Mouse (Mus musculus) hindbrain, postnatal 0 days (tissue): ENCODE measurements around the gene Fcho2. TPM values are rescaled to one million over a fixed set of nuclear protein-coding genes. Genes with fewer than 3 reads are reported as not detected.
"Not testable (repeated sequence)": the region's sequence is repeated elsewhere in the genome, so short reads cannot be mapped to it uniquely, and the experiment has no call there.

Experiments
- ATAC-seq: fragments of 200-750 bp; cut with Nextera tagmentation; 2 replicates; pipeline ENCODE4 v1.8.0; 2017; ENCODE audit warnings: mild to moderate bottlenecking, moderate TSS enrichment, moderate library complexity
- DNase-seq: peaks from one replicate; pipeline ENCODE4 v3.0.0-alpha.2; 2015; ENCODE audit warnings: low spot score
- H3K27ac ChIP-seq: fragments of 300-500 bp; sonication (generic); 2 replicates; pipeline ENCODE4 v1.5.1; 2014; ENCODE audit warnings: mild to moderate bottlenecking
- H3K27me3 ChIP-seq: fragments of 300-500 bp; sonication (generic); 2 replicates; pipeline ENCODE4 v1.6.1; 2014; ENCODE audit warnings: low read length, mixed read lengths; ENCODE audit not compliant: insufficient read depth
- H3K36me3 ChIP-seq: fragments of 300-500 bp; sonication (generic); 2 replicates; pipeline ENCODE4 v1.6.1; 2014; ENCODE audit warnings: low read length, mixed read lengths; ENCODE audit not compliant: insufficient read depth
- H3K4me1 ChIP-seq: fragments of 300-500 bp; sonication (generic); 2 replicates; pipeline ENCODE4 v1.6.1; 2014; ENCODE audit warnings: antibody characterized with exemption, low read length, mixed read lengths; ENCODE audit not compliant: insufficient read depth
- H3K4me2 ChIP-seq: fragments of 300-500 bp; sonication (generic); 2 replicates; pipeline ENCODE4 v1.6.1; 2014; ENCODE audit warnings: low read depth, mild to moderate bottlenecking, low read length, moderate library complexity, mixed read lengths
- H3K4me3 ChIP-seq: fragments of 300-500 bp; sonication (generic); 2 replicates; pipeline ENCODE4 v1.5.1; 2014; ENCODE audit warnings: low read length
- H3K9ac ChIP-seq: fragments of 300-500 bp; sonication (generic); replicated peaks from 2 replicates; pipeline ENCODE4 v1.6.1; 2014; ENCODE audit warnings: mild to moderate bottlenecking, low read length, moderate library complexity, mixed read lengths
- H3K9me3 ChIP-seq: fragments of 300-500 bp; sonication (generic); 2 replicates; pipeline ENCODE4 v1.6.1; 2016; ENCODE audit warnings: low read length, mixed read lengths
- CTCF ChIP-seq: IDR thresholded peaks from 2 replicates; pipeline ENCODE4 v1.5.1; 2016; ENCODE audit warnings: antibody characterized with exemption, control low read depth, low read depth
- WGBS: fragments of 180-500 bp; shearing (Covaris S2); extraction: QIAGEN DNeasy Blood & Tissue Kit; methylation state at CpG from one replicate; pipeline ENCODE4 v1.1.7; 2014; 5-methylcytosine and 5-hydroxymethylcytosine counted together
- polyA plus RNA-seq: library from polyadenylated mRNA; unstranded; fragments of >200 nt; fragmentation: Nextera tagmentation; extraction: Ambion mirVana; gene quantifications from 2 replicates; pipeline ENCODE4 v1.2.1, GENCODE M21; 2015
- total RNA-seq: library from RNA; depleted of rRNA; stranded (reverse); fragments of >200 nt; gene quantifications from 2 replicates; pipeline ENCODE4 v1.2.3, GENCODE M21; 2014

The Fcho2 gene
- total and polyA plus RNA-seq, 2 experiments from 2014 or later: 15.7 to 18.1 TPM

- Histone ChIP-seq H3K36me3 (no peaks in the 10 kb centered on the region), H3K9ac (no peak overlapping the region), H3K9me3 (no peaks in the 10 kb centered on the region), H3K27me3 (no peaks in the 10 kb centered on the region), H3K4me1 (no peaks in the 10 kb centered on the region), H3K4me2 (no peak overlapping the region), H3K4me3 (no peak overlapping the region), H3K27ac (no peak overlapping the region)
- no peak for TF ChIP-seq CTCF
- no peak for ATAC-seq
- whole genome bisulfite sequencing: 79% methylated on average over 10 of the region's 10 CpGs
- DNase-seq: no peak
Measured at GRCm38 (mm10) chr13:98832451-98833450, 17.5 kb upstream of the Fcho2 start.

- H3K9ac ChIP-seq, H3K36me3 ChIP-seq, ATAC-seq, H3K4me3 ChIP-seq, H3K9me3 ChIP-seq, H3K4me1 ChIP-seq, H3K27ac ChIP-seq, H3K4me2 ChIP-seq, H3K27me3 ChIP-seq, DNase-seq: not testable (repeated sequence)
- 98% methylated on average over 6 of the region's 6 CpGs for WGBS
Measured at GRCm38 (mm10) chr13:98829026-98829425, 13.8 kb upstream of the Fcho2 start.

GRCm38 (mm10) chr13:98825574-98825973 lies 10.3 kb upstream of the Fcho2 start:
- no peak for TF ChIP-seq CTCF
- DNase-seq (no peak), ATAC-seq (no peak)
- H3K4me2 ChIP-seq: no peak overlapping the region
- no peaks in the 10 kb centered on the region for H3K4me1 ChIP-seq
- H3K27me3 ChIP-seq: no peaks in the 10 kb centered on the region
- 85% methylated on average over 4 of the region's 4 CpGs for WGBS
- H3K9me3 ChIP-seq: no peaks in the 10 kb centered on the region
- H3K36me3 ChIP-seq: no peaks in the 10 kb centered on the region
- H3K4me3 ChIP-seq: no peak overlapping the region
- H3K9ac ChIP-seq: no peak overlapping the region
- H3K27ac ChIP-seq: no peak overlapping the region

- no peaks in the 10 kb centered on the region for H3K4me1 ChIP-seq
- H3K4me2 ChIP-seq: no peak overlapping the region
- no peaks in the 10 kb centered on the region for H3K27me3 ChIP-seq
- no peak overlapping the region for H3K9ac ChIP-seq
- H3K4me3 ChIP-seq: no peak overlapping the region
- H3K9me3 ChIP-seq: no peaks in the 10 kb centered on the region
- no peak overlapping the region for H3K27ac ChIP-seq
- 79% methylated on average over 2 of the region's 2 CpGs for WGBS
- H3K36me3 ChIP-seq: no peaks in the 10 kb centered on the region
- DNase-seq (no peak), ATAC-seq (no peak)
- no peak for TF ChIP-seq CTCF
Measured at GRCm38 (mm10) chr13:98819094-98819493, 3.8 kb upstream of the Fcho2 start.

- Histone ChIP-seq H3K27ac (no peak overlapping the region), H3K9me3 (no peaks in the 10 kb centered on the region), H3K9ac (no peak overlapping the region), H3K27me3 (no peaks in the 10 kb centered on the region), H3K4me3 (no peak overlapping the region), H3K4me2 (no peak overlapping the region), H3K36me3 (no peaks in the 10 kb centered on the region), H3K4me1 (no peaks in the 10 kb centered on the region)
- no peak for TF ChIP-seq CTCF
- no peak for DNase-seq
- 62% methylated on average over 4 of the region's 4 CpGs for WGBS
- no peak for ATAC-seq
Measured at GRCm38 (mm10) chr13:98818205-98818604, 3.0 kb upstream of the Fcho2 start.

GRCm38 (mm10) chr13:98817766-98818165 lies 2.5 kb upstream of the Fcho2 start:
- TF ChIP-seq CTCF: no peak
- Histone ChIP-seq H3K27me3 (no peaks in the 10 kb centered on the region), H3K4me1 (no peaks in the 10 kb centered on the region), H3K27ac (no peak overlapping the region), H3K9me3 (no peaks in the 10 kb centered on the region), H3K4me2 (no peak overlapping the region), H3K9ac (no peak overlapping the region), H3K4me3 (no peak overlapping the region), H3K36me3 (no peaks in the 10 kb centered on the region)
- DNase-seq (no peak), ATAC-seq (no peak)
- WGBS: 57% methylated on average over 4 of the region's 4 CpGs

- not testable (repeated sequence) for H3K27me3 ChIP-seq, H3K4me1 ChIP-seq, DNase-seq, ATAC-seq, H3K27ac ChIP-seq, H3K4me2 ChIP-seq, H3K4me3 ChIP-seq, H3K36me3 ChIP-seq, H3K9me3 ChIP-seq, H3K9ac ChIP-seq
- WGBS: 65% methylated on average over 4 of the region's 4 CpGs
Measured at GRCm38 (mm10) chr13:98816981-98817660, 1.9 kb upstream of the Fcho2 start.
